Mouse (Mus musculus) c-Kit-negative CD71-positive TER-119-positive erythroid progenitor cells, embryonic 14.5 days (primary cell): ENCODE measurements around the gene Tbc1d10a.
A peak's percentile ranks its signal among the peaks of the same experiment; 100 is the strongest.

Experiments
- DNase-seq: peaks from one replicate; pipeline ENCODE4 v3.0.0-alpha.2; 2013; ENCODE audit warnings: low read depth, low spot score

Tbc1d10a gene

DNA sequence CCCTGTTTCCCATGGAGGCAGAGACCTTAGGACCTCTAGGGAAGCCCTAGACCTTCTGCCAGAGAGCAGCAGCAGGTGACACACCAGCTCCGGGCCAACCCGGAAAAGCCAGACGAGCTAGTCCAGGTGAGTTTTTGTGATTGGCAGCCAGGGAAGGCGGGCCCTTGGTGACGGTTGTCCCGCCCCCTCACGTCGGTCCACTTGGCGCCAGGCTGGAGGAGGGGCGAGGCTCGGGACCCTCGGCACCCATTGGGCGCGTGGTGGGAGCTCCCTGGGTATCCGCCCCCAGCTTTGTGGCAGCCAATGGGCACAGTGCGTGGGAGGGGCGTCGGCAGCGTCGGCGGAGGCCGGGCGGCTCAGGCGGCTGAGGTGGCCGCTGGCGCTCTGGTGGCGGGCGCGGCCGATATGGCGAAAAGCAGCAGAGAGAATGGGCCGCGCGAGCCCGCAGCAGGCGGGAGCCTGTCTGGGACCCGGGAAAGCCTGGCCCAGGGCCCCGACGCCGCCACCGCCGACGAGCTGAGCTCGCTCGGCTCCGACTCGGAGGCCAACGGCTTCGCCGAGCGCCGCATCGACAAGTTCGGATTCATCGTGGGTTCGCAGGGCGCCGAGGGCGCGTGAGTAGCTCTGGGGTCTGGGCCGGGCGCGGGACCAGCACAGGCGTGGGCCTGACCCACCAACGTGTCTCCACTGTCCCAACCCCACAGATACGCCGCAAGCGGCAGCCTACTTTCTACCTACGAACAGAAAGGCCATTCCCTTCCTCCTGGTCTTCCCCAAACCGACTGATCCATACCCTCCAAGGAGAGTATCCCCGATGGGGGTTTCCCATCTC is at the start of gene Tbc1d10a:
Tbc1d10a (plus strand) TSS at position 304 of the 832 bp plus-strand sequence.
- peak; percentile 96 for DNase-seq

DNA sequence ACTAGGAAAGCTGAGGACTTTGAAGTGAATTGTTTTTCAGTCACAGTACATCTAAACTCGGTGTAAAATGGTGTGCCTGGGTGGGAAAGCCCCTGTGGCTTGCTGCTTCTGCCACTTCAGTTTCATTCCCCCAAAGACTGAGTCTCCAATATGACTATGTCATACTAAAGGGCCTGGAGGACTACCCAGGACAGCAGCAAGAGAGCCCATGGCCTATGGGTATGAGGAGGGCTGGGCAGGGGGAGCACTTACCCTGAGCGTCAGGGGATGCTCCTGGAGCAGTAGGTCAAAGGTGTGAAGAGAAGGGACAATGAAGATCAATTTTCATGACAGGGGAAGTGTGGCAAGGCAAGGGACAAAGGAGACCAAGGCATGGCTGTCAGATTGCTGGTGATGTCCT is 47.6 kb upstream of the Tbc1d10a start:
- DNase-seq = no peak

DNA sequence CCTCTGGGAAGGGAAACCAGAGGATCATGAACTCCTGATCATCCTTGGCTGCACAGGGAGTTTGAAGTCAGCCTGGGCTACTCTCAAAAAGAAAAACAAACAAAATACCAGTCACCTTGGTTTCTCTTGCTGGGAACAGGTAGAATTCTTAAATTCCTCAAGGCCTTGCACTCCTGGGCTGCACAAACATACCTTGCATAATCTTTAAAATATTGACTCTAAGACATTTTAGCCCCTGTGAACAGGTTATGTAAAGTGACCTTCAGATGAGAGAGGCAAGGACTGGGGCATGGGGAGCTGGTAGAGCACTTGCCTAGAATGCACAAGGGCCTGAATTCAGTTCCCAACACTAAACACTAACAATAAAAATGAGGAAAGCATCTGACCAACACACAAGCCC is 45.1 kb upstream of the Tbc1d10a start:
- no peak for DNase-seq

DNA sequence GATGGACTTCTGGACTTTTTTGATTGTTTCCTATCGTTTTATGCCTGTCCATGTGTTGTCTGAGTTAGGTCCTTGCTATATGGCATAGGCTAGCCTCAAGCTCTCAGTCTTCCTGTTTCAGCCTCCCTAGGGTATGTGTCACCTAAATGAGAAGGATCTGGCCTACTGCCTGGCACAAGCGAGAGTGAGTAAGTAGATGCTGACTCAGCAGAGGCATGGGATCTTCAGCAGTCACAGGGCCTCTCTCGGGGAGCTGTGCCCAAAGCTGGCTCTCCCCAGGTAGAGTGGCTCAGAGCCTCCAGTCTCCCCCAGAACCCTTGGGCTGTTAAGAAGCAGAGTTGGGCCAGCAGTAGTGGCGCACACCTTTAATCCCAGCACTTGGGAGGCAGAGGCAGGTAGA is 44.2 kb upstream of the Tbc1d10a start:
- DNase-seq = no peak

DNA sequence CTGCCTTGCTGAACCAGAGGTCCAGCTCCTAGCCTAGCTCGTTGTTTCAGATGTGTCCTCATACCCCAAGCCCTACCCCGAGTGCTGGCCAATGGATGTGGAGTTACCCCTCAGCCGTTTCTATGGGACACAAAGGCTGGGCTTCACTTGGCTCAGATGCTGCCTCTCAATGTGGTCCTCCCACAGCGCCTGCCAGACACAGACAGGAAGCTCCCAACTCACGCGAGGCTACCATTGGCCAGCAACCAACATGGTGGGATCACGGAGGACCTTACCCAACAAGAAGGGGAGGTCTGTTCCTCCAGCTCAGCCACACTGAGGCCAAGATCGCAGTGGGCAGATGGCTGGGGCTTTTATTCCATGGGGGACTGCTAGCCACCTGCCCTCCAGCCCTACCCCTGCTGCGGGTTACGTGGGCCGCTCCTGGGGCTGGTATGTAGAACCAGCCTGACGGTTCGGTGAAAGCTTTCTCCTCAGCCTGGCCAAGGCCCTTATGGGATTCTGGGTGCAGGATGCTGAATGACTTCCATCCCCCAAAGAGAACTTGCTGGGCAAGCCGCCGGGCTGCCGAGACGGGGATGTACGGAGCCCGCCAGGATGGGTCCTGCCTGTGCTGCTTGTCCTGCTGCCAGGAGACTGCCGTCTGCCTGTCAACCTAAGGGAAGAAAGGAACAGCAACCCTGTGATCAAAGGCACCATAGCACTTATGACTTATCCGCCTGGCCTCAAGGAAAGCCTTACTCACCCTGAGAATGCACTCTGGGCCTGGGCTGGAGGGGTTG is 43.1 kb upstream of the Tbc1d10a start:
- DNase-seq = no peak

DNA sequence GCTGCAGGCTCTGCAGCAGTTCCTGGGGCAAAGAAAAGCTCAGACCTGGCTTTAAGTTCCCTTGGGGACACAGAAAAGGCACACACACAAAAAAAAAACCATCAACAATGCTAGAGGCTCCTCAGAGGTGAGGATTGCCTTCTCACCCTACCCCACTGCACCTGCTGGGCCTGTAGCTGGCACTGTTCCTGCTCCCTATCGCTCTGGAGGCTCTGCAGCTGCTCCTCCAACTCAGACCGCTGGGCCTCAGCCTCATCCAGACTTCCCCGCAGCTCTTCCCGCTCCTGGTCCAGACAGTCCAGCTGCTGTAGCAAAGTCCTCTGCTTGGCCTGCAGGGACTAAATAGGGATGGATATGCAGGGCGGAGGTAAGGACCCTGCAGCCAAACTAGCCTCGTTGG is 40.2 kb upstream of the Tbc1d10a start:
- DNase-seq = no peak

DNA sequence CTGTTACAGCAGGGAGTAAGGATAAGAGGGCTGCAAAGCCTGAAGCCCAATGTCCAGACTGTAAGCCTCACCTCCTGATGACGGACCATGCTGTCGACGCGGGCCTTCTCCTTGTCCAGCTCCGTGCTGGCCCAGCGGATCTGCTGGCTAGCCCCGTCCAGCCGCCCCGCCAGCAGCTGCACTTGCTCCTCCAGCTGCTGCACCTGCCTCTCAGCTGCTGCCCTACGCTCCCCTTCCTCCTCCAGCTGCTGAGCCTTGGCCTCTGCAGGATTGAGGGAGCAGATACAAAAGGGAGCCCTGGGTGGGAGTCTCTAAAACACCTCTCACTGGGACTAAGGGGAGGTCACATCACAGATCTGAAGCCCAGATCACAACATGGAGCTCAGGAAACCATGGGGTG is 39.5 kb upstream of the Tbc1d10a start:
- no peak for DNase-seq

DNA sequence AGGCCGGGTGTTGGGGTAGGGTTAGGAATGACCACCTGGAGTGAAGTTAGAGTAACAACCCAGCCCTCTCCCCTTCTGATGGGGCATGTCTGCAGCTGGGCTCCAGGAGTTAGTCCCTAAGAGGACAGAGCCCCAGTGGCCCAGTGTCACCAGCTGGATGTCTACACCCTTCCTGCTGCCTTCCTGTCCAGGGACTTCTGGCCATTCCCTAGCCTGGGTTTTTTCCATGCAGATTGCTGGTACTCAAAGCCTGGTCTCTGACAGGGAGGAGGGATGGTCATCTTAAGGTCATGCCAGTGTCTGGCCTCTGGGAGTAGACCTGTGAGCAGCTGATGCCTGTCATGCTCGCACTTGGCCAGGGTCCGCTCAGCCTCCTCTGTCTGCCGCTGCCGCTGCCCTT is 38.5 kb upstream of the Tbc1d10a start:
- DNase-seq = no peak

DNA sequence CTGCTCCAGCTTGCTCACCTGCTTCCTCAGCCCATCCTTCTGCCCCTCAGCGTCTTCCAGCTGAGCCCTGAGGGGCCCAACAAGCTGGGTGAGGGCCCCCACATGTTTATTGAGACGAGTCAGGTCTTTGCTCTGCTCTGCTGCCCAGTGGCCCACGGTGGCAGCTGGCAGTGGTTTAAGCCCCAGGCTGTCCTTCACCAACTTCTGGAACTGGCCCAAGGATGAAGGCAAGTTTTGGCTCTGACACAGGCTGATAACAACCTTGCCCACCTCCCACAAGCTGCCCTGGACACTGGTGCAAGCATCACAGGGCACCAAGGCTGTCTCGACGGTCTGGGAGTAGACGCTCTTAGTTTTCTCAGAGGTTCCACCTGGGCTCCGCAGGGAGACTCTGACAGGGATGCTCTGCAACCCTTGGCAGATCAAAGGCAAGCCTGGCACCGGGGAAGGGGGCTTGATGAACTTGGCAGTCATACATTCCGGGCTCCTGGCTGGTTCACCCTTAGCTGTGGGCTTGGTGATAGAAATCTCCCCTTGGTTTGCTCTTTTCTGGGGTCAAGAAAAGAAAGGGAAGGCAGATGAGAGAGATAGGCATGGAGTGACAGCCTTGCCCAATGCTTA is 37.9 kb upstream of the Tbc1d10a start:
- no peak for DNase-seq

DNA sequence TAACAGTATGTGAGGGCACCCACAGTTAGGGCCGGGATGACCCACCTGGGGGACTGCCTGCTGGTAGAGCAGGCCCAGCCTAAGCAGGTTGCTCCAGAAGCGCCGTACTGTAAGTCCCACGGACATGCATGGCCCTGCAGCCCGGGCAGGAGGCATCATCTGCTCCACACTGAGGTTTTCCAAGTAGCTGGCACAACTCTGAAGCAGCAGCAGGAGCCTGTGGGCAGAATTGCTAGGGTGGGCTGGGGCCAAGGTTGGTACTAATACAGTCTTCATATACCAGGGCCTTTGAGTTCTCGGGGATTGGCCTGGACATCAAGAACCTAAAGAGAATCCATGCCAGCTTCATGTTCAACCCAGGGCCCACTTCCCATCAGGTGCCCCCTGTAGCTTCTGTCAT is 36.7 kb upstream of the Tbc1d10a start:
- no peak for DNase-seq

DNA sequence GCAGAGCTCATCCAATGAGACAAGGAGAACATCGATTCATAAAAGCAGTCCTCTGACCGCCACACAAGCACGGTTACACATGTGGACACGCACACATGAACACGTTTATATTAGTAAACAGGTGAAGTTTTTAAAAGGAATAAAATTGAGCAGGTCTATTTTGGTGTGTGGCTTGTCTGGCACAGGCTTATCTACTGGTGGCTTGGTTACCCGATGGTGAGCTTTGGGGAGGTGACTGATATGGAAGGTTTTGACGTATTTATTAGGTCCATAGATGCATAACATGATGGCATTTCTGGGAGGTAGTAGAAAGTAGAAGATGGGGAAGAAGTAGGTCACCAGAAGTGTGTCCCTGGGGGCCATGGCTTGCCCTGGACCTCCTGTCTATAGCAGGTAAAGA is 32.9 kb upstream of the Tbc1d10a start:
- DNase-seq = no peak

DNA sequence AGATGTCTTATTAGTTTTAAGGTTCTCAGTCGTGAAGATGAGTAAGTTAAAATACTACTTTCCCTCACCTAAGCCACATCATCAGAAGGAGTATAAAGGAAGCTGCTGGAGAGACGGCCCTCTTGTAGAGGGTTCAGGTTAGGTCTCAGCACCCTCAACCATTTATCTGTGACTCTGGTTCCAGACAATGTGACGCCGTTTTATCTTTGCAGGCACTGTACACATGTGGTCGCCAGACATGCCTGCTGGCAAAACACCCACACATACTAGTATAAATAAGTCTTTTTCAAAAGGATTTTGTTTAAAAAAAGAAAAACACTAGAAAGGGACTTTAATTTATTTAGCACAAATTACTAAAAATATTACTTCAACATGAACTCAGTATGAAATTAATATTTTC is 30.9 kb upstream of the Tbc1d10a start:
- DNase-seq = no peak

DNA sequence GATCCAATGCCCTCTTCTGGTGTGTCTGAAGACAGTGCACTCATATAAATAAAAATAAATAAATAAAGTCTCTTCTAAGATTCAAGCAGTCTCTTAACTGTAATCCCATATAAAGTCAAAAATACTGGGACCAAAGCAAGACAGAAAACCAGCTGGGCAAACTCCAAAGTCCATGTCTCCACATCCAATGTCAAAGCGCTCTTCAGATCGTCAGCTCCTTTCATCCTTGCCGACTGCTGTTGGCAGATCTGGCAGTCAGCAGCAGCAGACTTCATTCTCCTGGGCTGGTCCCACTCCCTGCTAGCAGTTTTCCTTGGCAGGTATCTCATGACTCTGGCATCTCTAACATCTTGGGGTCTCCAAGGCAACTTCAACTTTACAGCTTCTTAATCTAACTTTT is 27.9 kb upstream of the Tbc1d10a start:
- no peak for DNase-seq

DNA sequence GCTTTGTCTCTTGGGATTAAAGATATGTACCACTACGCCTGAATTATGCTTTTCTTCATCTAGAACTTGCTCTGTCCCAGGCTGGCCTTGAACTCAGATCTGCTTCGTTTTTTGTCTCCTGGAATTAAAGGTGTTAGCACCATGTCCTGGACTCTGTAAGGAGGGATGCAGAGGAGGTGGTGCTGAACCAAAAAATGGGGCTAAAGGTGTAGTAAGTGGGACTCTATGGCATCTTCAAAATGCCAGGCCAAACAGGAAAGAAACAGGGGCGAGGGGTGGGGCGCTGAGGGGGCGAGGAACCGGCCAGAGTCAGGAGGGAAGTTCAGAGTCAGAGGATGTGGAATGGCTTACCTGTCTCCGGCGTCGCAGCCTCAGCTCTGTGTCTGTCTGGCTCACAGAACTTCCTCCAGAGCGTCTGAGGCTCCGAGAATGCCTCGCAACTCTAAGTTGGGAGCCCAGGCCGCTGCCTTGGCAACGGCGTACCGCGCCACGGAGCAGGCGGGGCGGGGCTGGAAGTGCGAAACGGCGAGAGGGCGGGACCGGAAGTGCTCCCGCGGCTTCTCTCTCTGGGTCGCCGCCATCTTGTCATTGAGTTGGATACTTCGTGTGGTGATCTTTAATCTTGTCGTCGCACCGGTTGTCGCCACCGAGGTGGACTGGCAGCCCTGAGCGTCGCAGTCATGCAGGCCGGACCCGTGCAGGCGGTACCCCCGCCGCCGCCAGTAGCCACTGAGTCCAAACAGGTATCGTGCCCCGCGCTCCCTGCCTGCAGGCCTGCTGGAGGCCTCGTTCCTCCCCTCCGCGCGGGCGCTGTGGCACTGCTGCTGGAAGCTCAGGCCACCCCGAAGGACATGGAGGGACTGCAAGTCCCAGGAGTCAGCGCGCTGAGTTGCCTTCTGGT is 26.5 kb upstream of the Tbc1d10a start, which contains the start of the genes Ccdc157 and Sf3a1:
Ccdc157 (minus strand) TSS at position 486 of the 901 bp plus-strand sequence.
Sf3a1 (plus strand) TSS at position 543 of the 901 bp plus-strand sequence.
- DNase-seq = peak; percentile 86

DNA sequence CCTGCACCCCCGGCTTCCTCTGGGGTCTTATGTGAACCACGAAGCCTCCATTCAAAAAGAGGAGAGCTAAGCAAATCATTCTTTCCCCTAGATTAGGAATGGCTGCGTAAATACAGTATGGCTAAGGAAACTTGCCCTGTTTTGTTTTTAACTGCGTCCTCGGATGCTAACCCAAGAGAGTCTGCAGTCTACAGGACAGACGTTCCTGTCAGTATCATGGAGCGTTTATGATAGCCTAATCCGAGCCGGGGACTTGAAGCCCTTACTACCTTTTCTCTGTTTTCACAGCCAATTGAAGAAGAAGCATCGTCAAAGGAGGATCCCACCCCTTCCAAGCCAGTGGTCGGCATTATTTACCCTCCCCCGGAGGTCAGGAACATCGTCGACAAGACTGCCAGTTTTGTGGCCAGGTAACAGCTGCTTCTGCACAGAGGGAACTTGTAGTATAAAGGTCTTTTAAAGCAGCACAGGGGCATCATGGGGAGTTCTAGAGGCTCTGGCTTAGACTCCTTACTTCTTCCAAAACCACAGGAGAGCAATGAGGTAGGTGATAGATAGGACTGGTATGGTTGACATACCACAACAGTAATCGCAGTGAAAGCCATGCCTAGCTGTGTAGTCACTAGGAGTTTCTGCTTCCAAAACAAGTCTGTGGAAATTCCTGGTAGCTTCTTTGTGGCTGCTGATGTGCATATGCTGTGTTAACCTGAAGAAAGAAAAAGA is 25.7 kb upstream of the Tbc1d10a start:
- DNase-seq = no peak

DNA sequence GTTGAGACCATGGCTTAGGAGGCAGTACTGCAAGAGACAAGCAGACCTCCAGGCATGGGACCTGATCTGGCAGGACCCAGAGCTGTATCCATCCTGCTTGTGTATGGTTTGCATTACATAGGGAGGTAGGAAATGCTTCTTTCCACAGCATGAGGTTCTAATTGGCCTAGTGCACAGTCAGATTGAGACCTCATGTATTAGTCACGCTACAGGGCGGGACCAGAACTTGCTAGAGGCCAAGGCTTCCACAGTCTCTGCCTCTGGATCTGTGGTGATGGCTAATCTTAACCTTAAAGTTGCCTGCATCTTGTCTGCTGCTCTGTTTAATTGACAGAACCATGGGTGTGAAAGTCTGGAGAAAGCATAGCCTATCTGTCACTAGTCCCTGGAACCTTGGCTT is 21.9 kb upstream of the Tbc1d10a start:
- no peak for DNase-seq

DNA sequence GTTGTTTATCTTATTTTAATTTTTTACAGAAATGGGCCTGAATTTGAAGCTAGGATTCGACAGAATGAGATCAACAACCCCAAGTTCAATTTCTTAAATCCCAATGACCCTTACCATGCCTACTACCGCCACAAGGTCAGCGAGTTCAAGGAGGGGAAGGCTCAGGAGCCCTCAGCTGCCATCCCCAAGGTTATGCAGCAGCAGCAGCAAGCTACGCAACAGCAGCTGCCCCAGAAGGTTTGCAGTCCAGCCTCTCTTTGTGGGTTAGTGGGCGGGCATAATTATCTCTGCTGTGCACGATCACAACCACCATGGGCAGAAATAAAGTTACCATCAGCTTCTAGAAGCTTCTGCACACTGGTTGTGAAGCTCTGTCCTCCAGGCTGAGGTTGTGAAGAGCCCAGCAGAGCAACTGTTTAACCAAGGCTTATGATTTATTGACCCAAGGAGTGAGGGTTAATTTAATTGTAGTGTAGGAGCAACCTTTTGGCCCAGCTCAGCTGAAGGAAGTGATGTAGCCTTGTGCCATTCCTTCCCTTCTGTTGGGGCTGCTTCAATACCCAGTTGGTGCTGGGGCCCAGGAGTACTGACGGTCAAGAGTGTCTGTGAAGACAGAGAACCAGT is 20.0 kb upstream of the Tbc1d10a start:
- no peak for DNase-seq

DNA sequence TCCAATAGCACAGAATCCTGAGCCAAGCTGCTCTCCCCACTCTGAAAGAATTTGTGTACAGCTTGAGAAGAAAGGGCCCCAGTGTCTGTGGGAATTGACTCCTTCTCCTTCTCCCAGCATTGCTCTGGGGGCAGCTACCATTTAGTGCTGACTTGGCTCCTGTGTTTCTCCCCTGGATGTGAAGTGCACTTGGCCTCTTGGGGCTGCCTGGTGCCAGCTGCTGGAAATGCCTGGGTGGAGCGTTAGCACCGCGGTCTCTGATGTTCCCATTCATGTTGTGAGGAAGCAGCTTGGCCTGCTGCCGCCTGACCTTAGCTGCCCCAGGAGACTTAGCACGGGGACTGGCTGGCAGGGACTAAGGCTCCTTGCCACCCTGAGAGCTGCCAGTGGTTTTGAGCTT is 12.0 kb upstream of the Tbc1d10a start:
- no peak for DNase-seq

DNA sequence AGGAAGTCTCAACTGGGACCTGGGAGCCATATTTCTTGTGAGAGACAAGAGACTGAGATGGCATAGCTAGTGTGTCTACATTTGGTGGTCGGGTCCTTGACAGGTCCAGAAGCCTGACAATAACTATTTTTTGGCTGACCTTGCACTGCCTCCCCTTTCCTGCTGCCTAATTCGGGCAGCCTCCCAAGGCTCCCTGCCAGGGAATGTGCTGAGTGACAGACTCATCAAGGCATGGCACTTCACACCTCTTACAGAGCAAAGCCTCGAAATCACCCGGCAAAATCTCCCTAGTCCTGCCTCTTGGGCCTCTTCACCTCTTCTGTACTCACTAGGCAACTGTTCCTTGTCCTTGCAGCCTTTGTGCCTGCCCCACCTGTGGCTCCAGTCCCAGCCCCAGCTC is 8.9 kb upstream of the Tbc1d10a start:
- DNase-seq = no peak

DNA sequence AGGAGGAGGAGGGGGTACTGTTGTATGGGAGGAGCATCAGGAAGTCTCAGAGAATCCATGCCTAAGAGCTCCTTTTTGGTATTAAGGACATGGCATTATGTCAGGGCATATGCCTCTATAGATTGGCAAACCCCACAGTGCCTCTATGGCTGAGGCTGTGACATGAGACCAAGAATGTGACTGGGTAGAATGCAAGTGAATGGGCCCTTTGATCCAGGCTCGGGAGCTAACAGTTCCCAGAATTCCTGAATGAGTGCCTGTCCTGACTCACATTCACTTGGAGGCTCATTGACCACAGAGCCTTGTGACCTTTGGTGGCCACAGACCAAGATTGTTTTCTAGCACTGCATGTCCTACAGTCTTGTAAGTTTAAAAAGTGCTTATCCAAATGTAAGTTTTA is 4.5 kb upstream of the Tbc1d10a start:
- DNase-seq = no peak
